Mouse (Mus musculus): ENCODE measurements at regions not wholly inside any gene's neighbourhood (a gene's known extent, or its start where the extent isn't known, plus 50 kb on each side); places are given as distances from the start of the nearest gene placed in this dataset.

GRCm38 (mm10) chr10:51963671-51964070 is 58.6 kb upstream of the Vgll2 start:
- DNase-seq (ENCODE audit: low spot score in 2 of 2), result no peak

- no peak for DNase-seq (ENCODE audit: low spot score in 2 of 2)
Observed at GRCm38 (mm10) chr10:51970113-51970512, 52.2 kb upstream of the Vgll2 start.
